Comparison of ENCODE assay signal across 11 mouse cellular contexts in genomic region chr2:48441991-48442544, GRCm38 (mm10).
DNase-seq lines count a peak whose midpoint lies in the region; ATAC-seq lines count a peak whose summit lies in the region.
"Had no signal": no experiment of that assay in that cellular context is flagged by ENCODE, and none has a peak within 500 bp of the region (broad histone marks: within the 10 kb centered on the region; RNA-seq: fewer than 3 reads in every experiment).

No protein-coding gene starts in this region.

- no peak overlapping the region for H3K4me3 ChIP-seq in heart, embryonic 10.5 days
- H3K4me3 ChIP-seq in kidney, embryonic 15.5 days (replicated peaks) = no peak overlapping the region
- H3K4me3 ChIP-seq: embryonic facial prominence, embryonic 15.5 days; neural tube, embryonic 13.5 days had no signal

- H3K27ac ChIP-seq in heart, embryonic 10.5 days = peak overlapping the region; percentile 59; the same call in 1 of the 2 replicates
- peak overlapping the region; percentile 79 for H3K27ac ChIP-seq in kidney, embryonic 15.5 days
- H3K27ac ChIP-seq: embryonic facial prominence, embryonic 15.5 days had no signal

- no peaks in the 10 kb centered on the region for H3K9me3 ChIP-seq in heart, embryonic 10.5 days
- H3K9me3 ChIP-seq in kidney, embryonic 15.5 days (replicated peaks) = no peaks in the 10 kb centered on the region
- H3K9me3 ChIP-seq: embryonic facial prominence, embryonic 15.5 days; neural tube, embryonic 13.5 days had no signal

- no peaks in the 10 kb centered on the region for H3K27me3 ChIP-seq in heart, embryonic 10.5 days (ENCODE audit: insufficient read depth, poor library complexity, severe bottlenecking)
- no peaks in the 10 kb centered on the region for H3K27me3 ChIP-seq in kidney, embryonic 15.5 days
- H3K27me3 ChIP-seq: embryonic facial prominence, embryonic 15.5 days; neural tube, embryonic 13.5 days had no signal

- DNase-seq in heart, embryonic 10.5 days (ENCODE audit: low spot score) = no peak
- no peak for DNase-seq in heart, postnatal 10 days
- peak; percentile 12 for DNase-seq in ovary, postnatal 36 days (ENCODE audit: low spot score)
- DNase-seq in ovary, postnatal 10 days (ENCODE audit: low spot score) = no peak
- DNase-seq in urinary bladder, postnatal 25 days (ENCODE audit: low spot score) = peak; percentile 17
- DNase-seq: gastrocnemius, postnatal 14 days had no signal

- 0 out of 2 replicates have a peak, but pooled peaks have one; percentile 27 for ATAC-seq in kidney, embryonic 15.5 days (replicated peaks; ENCODE audit: low FRiP score)
- ATAC-seq in frontal cortex, adult (ENCODE audit: low TSS enrichment) = no peak
- ATAC-seq in inflammation-experienced regulatory T-cells, adult 6 months = no peak

- intact Hi-C loops in heart, postnatal 10 days (cut with DNase I) = no loop called here

- no peak overlapping the region for H3K4me2 ChIP-seq in kidney, embryonic 15.5 days
- H3K4me2 ChIP-seq: embryonic facial prominence, embryonic 15.5 days had no signal

- 85% methylated on average over 10 of the region's 10 CpGs for WGBS in heart, embryonic 10.5 days
- 44% methylated on average over 10 of the region's 10 CpGs for WGBS in kidney, embryonic 15.5 days

- no peaks in the 10 kb centered on the region for H3K36me3 ChIP-seq in heart, embryonic 10.5 days
- H3K36me3 ChIP-seq in kidney, embryonic 15.5 days = no peaks in the 10 kb centered on the region
- H3K36me3 ChIP-seq: embryonic facial prominence, embryonic 15.5 days; neural tube, embryonic 13.5 days had no signal

- H3K9ac ChIP-seq in kidney, embryonic 15.5 days = no peak overlapping the region
- H3K9ac ChIP-seq: embryonic facial prominence, embryonic 15.5 days; neural tube, embryonic 13.5 days had no signal

- H3K4me1 ChIP-seq in heart, embryonic 10.5 days = peaks cover 12% of the 10 kb centered on the region
- H3K4me1 ChIP-seq in kidney, embryonic 15.5 days = peaks cover 16% of the 10 kb centered on the region

Comparison
In these comparisons a context has a peak if more than half of its experiments do, and no peak if none do; other contexts are left out.
1. DNase-seq: peak in ovary, postnatal 36 days (single experiment) and urinary bladder, postnatal 25 days (single experiment); none in heart, embryonic 10.5 days (single experiment), heart, postnatal 10 days (0 of 2) and ovary, postnatal 10 days (single experiment).